Mouse (Mus musculus): ENCODE results near the gene Slc7a15. TPM values are rescaled to one million over a fixed set of nuclear protein-coding genes. Genes with fewer than 3 reads are reported as not detected.
"Not testable (repeated sequence)": the region's sequence is repeated elsewhere in the genome, so short reads cannot be mapped to it uniquely, and the experiment has no call there.

Slc7a15 gene
- polyA plus RNA-seq, 1 experiment = 244 TPM

DNA sequence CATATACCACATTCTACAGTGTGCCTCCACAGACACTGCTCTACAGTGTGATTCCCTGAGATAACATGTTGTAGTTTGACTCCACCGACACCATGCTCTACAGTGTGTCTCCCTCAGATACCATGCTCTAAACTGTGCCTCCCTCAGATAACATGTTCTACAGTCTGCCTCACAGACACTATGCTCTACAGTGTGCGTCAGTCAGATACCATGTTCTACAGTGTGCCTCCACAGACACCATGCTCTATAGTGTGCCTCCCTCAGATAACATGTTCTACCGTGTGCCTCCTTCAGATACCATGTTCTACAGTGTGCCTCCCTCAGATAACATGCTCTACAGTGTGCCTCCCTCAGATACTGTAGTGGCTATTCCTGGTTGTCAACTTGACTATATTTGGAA, 10.2 kb upstream of the Slc7a15 start:
- 94% methylated on average over 3 of the region's 3 CpGs for WGBS
- no peak for TF ChIP-seq POLR2A (IDR thresholded peaks at IDR 0.05; ENCODE audit: low read depth, low read length)
- TF ChIP-seq CTCF (IDR thresholded peaks at IDR 0.05; ENCODE audit: extremely low read depth, insufficient read length, insufficient replicate concordance, low read depth, low read length) = no peak
- no peak overlapping the region for H3K27ac ChIP-seq (ENCODE audit: insufficient read depth, low read depth, low read length)
- H3K4me1 ChIP-seq (ENCODE audit: control insufficient read depth, insufficient read depth, insufficient read length, low read length) = no peaks in the 10 kb centered on the region
- H3K36me3 ChIP-seq (ENCODE audit: control insufficient read depth, insufficient read depth, low read length) = no peaks in the 10 kb centered on the region
- H3K4me3 ChIP-seq (ENCODE audit: low read depth, low read length) = no peak overlapping the region
- no peaks in the 10 kb centered on the region for H3K27me3 ChIP-seq (ENCODE audit: control insufficient read depth, insufficient read depth, low read length)

GRCm38 (mm10) chr12:8595611-8596010, 3.3 kb downstream of the Slc7a15 start:
- TF ChIP-seq POLR2A (IDR thresholded peaks at IDR 0.05; ENCODE audit: low read depth, low read length) = no peak
- no peak for TF ChIP-seq CTCF (IDR thresholded peaks at IDR 0.05; ENCODE audit: extremely low read depth, insufficient read length, insufficient replicate concordance, low read depth, low read length)

GRCm38 (mm10) chr12:8591326-8591725, 7.5 kb downstream of the Slc7a15 start:
- not testable (repeated sequence) for H3K27me3 ChIP-seq (ENCODE audit: control insufficient read depth, insufficient read depth, low read length); H3K27ac ChIP-seq (ENCODE audit: insufficient read depth, low read depth, low read length); H3K36me3 ChIP-seq (ENCODE audit: control insufficient read depth, insufficient read depth, low read length); H3K4me1 ChIP-seq (ENCODE audit: control insufficient read depth, insufficient read depth, insufficient read length, low read length); H3K4me3 ChIP-seq (ENCODE audit: low read depth, low read length)
- 95% methylated on average over 2 of the region's 2 CpGs for WGBS

More at GRCm38 (mm10) chr12:8595611-8596010, 3.3 kb downstream of the Slc7a15 start:
- no peaks in the 10 kb centered on the region for H3K36me3 ChIP-seq (ENCODE audit: control insufficient read depth, insufficient read depth, low read length)
- no peak overlapping the region for H3K4me3 ChIP-seq (ENCODE audit: low read depth, low read length)
- H3K27me3 ChIP-seq (ENCODE audit: control insufficient read depth, insufficient read depth, low read length) = no peaks in the 10 kb centered on the region
- no peak overlapping the region for H3K27ac ChIP-seq (ENCODE audit: insufficient read depth, low read depth, low read length)
- 88% methylated on average over 7 of the region's 7 CpGs for WGBS
- H3K4me1 ChIP-seq (ENCODE audit: control insufficient read depth, insufficient read depth, insufficient read length, low read length) = no peaks in the 10 kb centered on the region; the same call in 1 of the 2 replicates

DNA sequence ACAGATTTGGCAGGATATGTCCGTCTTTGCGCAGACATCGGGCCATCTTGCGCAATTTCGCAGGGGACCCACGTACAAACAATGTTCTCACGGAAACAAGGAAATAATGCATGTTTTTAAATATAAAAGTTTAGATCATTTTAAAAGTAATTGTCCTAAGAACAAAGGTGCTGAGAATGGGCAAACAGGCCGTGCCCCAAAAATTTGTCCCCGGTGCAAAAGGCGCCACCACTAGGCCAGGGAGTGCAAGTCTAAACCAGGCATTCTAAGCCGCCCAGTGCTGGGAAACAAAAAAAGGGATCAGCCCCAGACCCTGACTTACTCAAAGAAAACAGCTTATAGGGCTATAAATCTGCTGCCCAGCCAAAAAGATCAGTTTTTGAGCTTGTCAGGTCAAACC, 25.5 kb downstream of the Slc7a15 start:
- 0 out of 2 replicates have a peak overlapping the region, but pooled peaks have one; percentile 15 for H3K4me3 ChIP-seq (ENCODE audit: low read depth, low read length)
- no peak overlapping the region for H3K27ac ChIP-seq (ENCODE audit: insufficient read depth, low read depth, low read length)
- H3K27me3 ChIP-seq (ENCODE audit: control insufficient read depth, insufficient read depth, low read length) = no peaks in the 10 kb centered on the region
- H3K36me3 ChIP-seq (ENCODE audit: control insufficient read depth, insufficient read depth, low read length) = no peaks in the 10 kb centered on the region
- TF ChIP-seq POLR2A (IDR thresholded peaks at IDR 0.05; ENCODE audit: low read depth, low read length) (no peak), CTCF (IDR thresholded peaks at IDR 0.05; ENCODE audit: extremely low read depth, insufficient read length, insufficient replicate concordance, low read depth, low read length) (no peak)
- H3K4me1 ChIP-seq (ENCODE audit: control insufficient read depth, insufficient read depth, insufficient read length, low read length) = peaks cover 3% of the 10 kb centered on the region; the same call in 1 of the 2 replicates
- WGBS = 87% methylated on average over 11 of the region's 11 CpGs

- H3K36me3 ChIP-seq (ENCODE audit: control insufficient read depth, insufficient read depth, low read length); H3K4me1 ChIP-seq (ENCODE audit: control insufficient read depth, insufficient read depth, insufficient read length, low read length); H3K27ac ChIP-seq (ENCODE audit: insufficient read depth, low read depth, low read length); H3K27me3 ChIP-seq (ENCODE audit: control insufficient read depth, insufficient read depth, low read length): not testable (repeated sequence)
- peak overlapping the region; percentile 42 for H3K4me3 ChIP-seq (ENCODE audit: low read depth, low read length)
- 18% methylated on average over 12 of the region's 12 CpGs for WGBS
Measured at GRCm38 (mm10) chr12:8571903-8572341, 26.9 kb downstream of the Slc7a15 start.

DNA sequence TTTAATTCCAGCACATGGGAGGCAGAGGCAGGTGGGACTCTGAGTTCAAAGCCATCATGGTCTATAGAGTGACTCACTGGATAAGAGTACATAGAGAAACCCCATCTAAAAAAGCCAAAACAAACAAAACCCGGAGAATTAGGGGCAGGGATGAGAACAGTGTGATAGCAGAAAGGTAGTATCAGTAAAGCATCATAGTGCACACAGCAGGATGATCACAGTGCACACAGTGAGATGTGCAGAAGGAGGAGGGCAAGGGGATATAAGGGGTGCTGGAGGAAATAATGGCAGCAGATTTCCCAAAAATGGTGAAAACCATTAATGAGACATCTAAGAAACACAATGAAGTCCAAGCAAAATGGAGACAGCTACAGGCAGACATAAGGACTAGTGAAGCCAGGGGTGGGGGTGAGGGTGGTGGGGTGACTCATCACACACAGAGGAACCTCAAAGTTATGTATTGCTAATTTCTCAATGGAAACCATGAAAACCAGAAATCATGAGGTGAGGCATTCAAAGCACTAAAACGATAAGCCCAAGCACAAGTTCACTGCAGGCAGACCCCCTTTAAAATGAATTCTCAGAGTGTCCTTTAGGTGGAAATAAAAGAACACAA, 27.5 kb downstream of the Slc7a15 start:
- H3K27ac ChIP-seq (ENCODE audit: insufficient read depth, low read depth, low read length); H3K27me3 ChIP-seq (ENCODE audit: control insufficient read depth, insufficient read depth, low read length); H3K4me3 ChIP-seq (ENCODE audit: low read depth, low read length); H3K36me3 ChIP-seq (ENCODE audit: control insufficient read depth, insufficient read depth, low read length); H3K4me1 ChIP-seq (ENCODE audit: control insufficient read depth, insufficient read depth, insufficient read length, low read length): not testable (repeated sequence)
- 25% methylated on average over 2 of the region's 2 CpGs for WGBS

DNA sequence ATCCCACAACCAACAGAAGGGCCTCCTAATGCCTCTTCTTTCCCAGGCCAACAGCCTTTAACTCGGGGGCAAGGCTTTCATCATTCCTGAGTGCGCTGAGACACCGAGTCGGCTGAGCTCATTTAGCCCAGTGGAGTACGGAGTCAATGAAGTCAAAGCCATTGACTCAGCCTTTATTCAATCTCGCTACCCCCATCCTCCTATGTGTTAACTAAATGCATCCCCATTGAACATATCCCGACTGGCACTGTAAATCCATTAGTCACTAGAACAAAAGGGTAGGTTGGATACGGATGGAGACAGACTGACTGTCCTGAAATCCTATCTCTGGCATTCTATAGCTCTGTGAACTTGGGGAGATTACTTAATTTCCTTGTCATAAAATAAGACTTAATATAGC, 36.7 kb downstream of the Slc7a15 start:
- not testable (repeated sequence) for H3K4me1 ChIP-seq (ENCODE audit: control insufficient read depth, insufficient read depth, insufficient read length, low read length); H3K27me3 ChIP-seq (ENCODE audit: control insufficient read depth, insufficient read depth, low read length); H3K27ac ChIP-seq (ENCODE audit: insufficient read depth, low read depth, low read length); H3K36me3 ChIP-seq (ENCODE audit: control insufficient read depth, insufficient read depth, low read length); H3K4me3 ChIP-seq (ENCODE audit: low read depth, low read length)
- 90% methylated on average over 8 of the region's 8 CpGs for WGBS

DNA sequence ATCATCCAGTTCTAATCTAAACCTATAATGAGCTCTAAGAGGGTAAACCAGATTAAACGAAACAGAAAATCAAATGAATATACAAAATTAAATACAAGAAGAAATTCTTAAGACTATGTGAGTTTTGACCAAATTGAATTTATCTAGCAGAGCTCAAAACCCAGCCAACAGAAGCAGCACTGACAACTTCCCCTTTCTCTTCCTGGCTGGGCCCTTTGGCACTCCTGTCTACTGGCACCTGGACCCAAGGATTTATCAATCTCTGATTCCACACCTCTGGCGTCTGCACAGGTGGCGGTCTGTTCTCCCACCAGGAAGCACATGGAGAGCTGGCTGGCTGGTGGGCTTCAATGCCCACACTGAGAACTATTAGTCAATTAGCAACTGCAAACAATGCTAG, 39.0 kb downstream of the Slc7a15 start:
- H3K27ac ChIP-seq (ENCODE audit: insufficient read depth, low read depth, low read length); H3K36me3 ChIP-seq (ENCODE audit: control insufficient read depth, insufficient read depth, low read length); H3K4me1 ChIP-seq (ENCODE audit: control insufficient read depth, insufficient read depth, insufficient read length, low read length); H3K4me3 ChIP-seq (ENCODE audit: low read depth, low read length); H3K27me3 ChIP-seq (ENCODE audit: control insufficient read depth, insufficient read depth, low read length): not testable (repeated sequence)
- WGBS = 52% methylated on average over 3 of the region's 3 CpGs
